Mouse (Mus musculus) E14TG2a.4 (cell line): ENCODE data around the gene Foxd3.
A peak's percentile ranks its signal among the peaks of the same experiment; 100 is the strongest.
"Not testable (repeated sequence)": the region's sequence is repeated elsewhere in the genome, so short reads cannot be mapped to it uniquely, and the experiment has no call there.

ENCODE experiments used
- H3K27me3 ChIP-seq: 2 replicates; pipeline ENCODE4 v1.6.1; 2014; ENCODE audit warnings: low read length, control low read depth; ENCODE audit not compliant: insufficient read depth
- H3K36me3 ChIP-seq: 2 replicates; pipeline ENCODE4 v1.6.1; 2014; ENCODE audit warnings: low read length, control low read depth; ENCODE audit not compliant: insufficient read depth
- H3K4me1 ChIP-seq: replicated peaks from 2 replicates; pipeline ENCODE4 v1.6.1; 2014; ENCODE audit warnings: low read depth, low read length, control low read depth
- H3K4me3 ChIP-seq: replicated peaks from 2 replicates; pipeline ENCODE4 v1.5.1; 2014; ENCODE audit warnings: mild to moderate bottlenecking, low read length
- H3K9me3 ChIP-seq: 2 replicates; pipeline ENCODE4 v1.6.1; 2014; ENCODE audit warnings: low read length, control low read depth
- CTCF ChIP-seq: conservative IDR thresholded peaks from 2 replicates; pipeline ENCODE4 v1.5.1; 2014; ENCODE audit warnings: low read length
- NANOG ChIP-seq: IDR thresholded peaks from 2 replicates; pipeline ENCODE4 v1.6.1; 2014; ENCODE audit warnings: borderline replicate concordance, low read length, mixed read lengths
- POU5F1 ChIP-seq: IDR thresholded peaks from 2 replicates; pipeline ENCODE4 v1.6.1; 2014; ENCODE audit warnings: low read length, borderline replicate concordance

Foxd3 gene

GRCm38 (mm10) chr4:99655937-99656604 lies at the start of gene Foxd3:
Gene Foxd3, plus strand, starts transcription at chr4:99656299.
- Histone ChIP-seq H3K4me1 (peaks cover 75% of the 10 kb centered on the region), H3K4me3 (peak within 1 kb of the TSS; percentile 81), H3K27me3 (peaks cover 63% of the 10 kb centered on the region), H3K36me3 (no peaks in the 10 kb centered on the region), H3K9me3 (no peaks in the 10 kb centered on the region)
- TF ChIP-seq NANOG (no peak), POU5F1 (no peak), CTCF (no peak)

GRCm38 (mm10) chr4:99612156-99612555 lies 43.9 kb upstream of the Foxd3 start:
- Histone ChIP-seq H3K9me3 (no peaks in the 10 kb centered on the region), H3K4me3 (no peak overlapping the region), H3K4me1 (peaks cover 24% of the 10 kb centered on the region), H3K27me3 (no peaks in the 10 kb centered on the region), H3K36me3 (no peaks in the 10 kb centered on the region)
- no peak for TF ChIP-seq POU5F1
- no peak for TF ChIP-seq NANOG
- TF ChIP-seq CTCF, result no peak

- no peak overlapping the region for H3K4me3 ChIP-seq
- H3K9me3 ChIP-seq, result no peaks in the 10 kb centered on the region
- no peaks in the 10 kb centered on the region for H3K36me3 ChIP-seq
- no peaks in the 10 kb centered on the region for H3K27me3 ChIP-seq
- H3K4me1 ChIP-seq, result peaks cover 26% of the 10 kb centered on the region
- no peak for TF ChIP-seq POU5F1
- TF ChIP-seq NANOG, result no peak
- TF ChIP-seq CTCF, result no peak
Measured at GRCm38 (mm10) chr4:99612609-99613350, 43.3 kb upstream of the Foxd3 start.

GRCm38 (mm10) chr4:99626047-99626844 lies 29.9 kb upstream of the Foxd3 start:
- Histone ChIP-seq H3K4me3 (peak overlapping the region; percentile 35), H3K4me1 (peaks cover 20% of the 10 kb centered on the region), H3K27me3 (no peaks in the 10 kb centered on the region), H3K9me3 (no peaks in the 10 kb centered on the region), H3K36me3 (no peaks in the 10 kb centered on the region)
- no peak for TF ChIP-seq CTCF
- TF ChIP-seq POU5F1, result no peak
- TF ChIP-seq NANOG, result no peak

- Histone ChIP-seq H3K27me3 (no peaks in the 10 kb centered on the region), H3K4me1 (peaks cover 26% of the 10 kb centered on the region)
Measured at GRCm38 (mm10) chr4:99627057-99627456, 29.0 kb upstream of the Foxd3 start.

GRCm38 (mm10) chr4:99636038-99636437 lies 20.1 kb upstream of the Foxd3 start:
- Histone ChIP-seq H3K4me3 (no peak overlapping the region), H3K27me3 (no peaks in the 10 kb centered on the region), H3K36me3 (no peaks in the 10 kb centered on the region), H3K4me1 (peaks cover 63% of the 10 kb centered on the region), H3K9me3 (no peaks in the 10 kb centered on the region)
- no peak for TF ChIP-seq CTCF
- peak; percentile 100 for TF ChIP-seq NANOG
- 0 out of 2 replicates have a peak, but pooled peaks have one; percentile 18 for TF ChIP-seq POU5F1

More at GRCm38 (mm10) chr4:99627057-99627456, 29.0 kb upstream of the Foxd3 start:
- Histone ChIP-seq H3K9me3 (no peaks in the 10 kb centered on the region), H3K4me3 (peak overlapping the region; percentile 30), H3K36me3 (no peaks in the 10 kb centered on the region)
- no peak for TF ChIP-seq POU5F1
- TF ChIP-seq NANOG, result no peak
- no peak for TF ChIP-seq CTCF

- Histone ChIP-seq H3K36me3 (no peaks in the 10 kb centered on the region), H3K4me3 (no peak overlapping the region), H3K9me3 (no peaks in the 10 kb centered on the region), H3K4me1 (peaks cover 64% of the 10 kb centered on the region), H3K27me3 (no peaks in the 10 kb centered on the region)
- TF ChIP-seq POU5F1 (no peak), CTCF (no peak), NANOG (no peak)
Measured at GRCm38 (mm10) chr4:99636711-99637110, 19.4 kb upstream of the Foxd3 start.

GRCm38 (mm10) chr4:99640619-99641018 lies 15.5 kb upstream of the Foxd3 start:
- peaks cover 82% of the 10 kb centered on the region for H3K4me1 ChIP-seq
- H3K4me3 ChIP-seq, H3K36me3 ChIP-seq, H3K27me3 ChIP-seq, H3K9me3 ChIP-seq: not testable (repeated sequence)
